Mouse (Mus musculus) spleen, postnatal 4 days (tissue): Measurements from ENCODE around the gene Zfp229.
"Not testable (repeated sequence)": the region's sequence is repeated elsewhere in the genome, so short reads cannot be mapped to it uniquely, and the experiment has no call there.

Source experiments
- DNase-seq, 2 experiments: peaks; one replicate each; pipeline ENCODE4 v3.0.0; 2022; ENCODE audit warnings: low spot score in 2 of 2

The Zfp229 gene

GRCm38 (mm10) chr17:21730495-21730894 is at the start of gene Zfp229:
Gene Zfp229, plus strand, starts transcription at chr17:21730795.
- not testable (repeated sequence) for DNase-seq

GRCm38 (mm10) chr17:21691560-21691959 is 39.0 kb upstream of the Zfp229 start, which contains the start of gene Gm10226:
Gene Gm10226, plus strand, starts transcription at chr17:21691860.
- DNase-seq, result no peak

GRCm38 (mm10) chr17:21693342-21693741 is 37.3 kb upstream of the Zfp229 start:
- DNase-seq, result no peak

- DNase-seq, result no peak
These were observed 34.5 kb upstream of the Zfp229 start for GRCm38 (mm10) chr17:21696073-21696472.

- DNase-seq, result peak; percentile 51 to 60
These were observed 28.0 kb upstream of the Zfp229 start for GRCm38 (mm10) chr17:21702281-21703240.

GRCm38 (mm10) chr17:21703414-21703813 is 27.2 kb upstream of the Zfp229 start:
- no peak for DNase-seq

- DNase-seq, result peak; percentile 67 to 78
These were observed 23.1 kb upstream of the Zfp229 start, which contains the start of gene Zfp760 for GRCm38 (mm10) chr17:21707343-21707996. Gene Zfp760, plus strand, starts transcription at chr17:21707741.

- no peak for DNase-seq
These were observed 22.2 kb upstream of the Zfp229 start for GRCm38 (mm10) chr17:21708401-21708800.

- no peak for DNase-seq
These were observed 2.5 kb downstream of the Zfp229 start for GRCm38 (mm10) chr17:21733049-21733448.

GRCm38 (mm10) chr17:21733529-21734031 is 3.0 kb downstream of the Zfp229 start:
- DNase-seq, result peak; percentile 56 to 83

GRCm38 (mm10) chr17:21752791-21753190 is 22.2 kb downstream of the Zfp229 start:
- DNase-seq, result no peak

GRCm38 (mm10) chr17:21753342-21754208 is 23.0 kb downstream of the Zfp229 start:
- DNase-seq, result no peak

GRCm38 (mm10) chr17:21770336-21770735 is 39.7 kb downstream of the Zfp229 start:
- no peak for DNase-seq

- DNase-seq, result no peak
These were observed 61.7 kb downstream of the Zfp229 start for GRCm38 (mm10) chr17:21792256-21792655.

- DNase-seq, result not testable (repeated sequence)
These were observed 70.8 kb downstream of the Zfp229 start for GRCm38 (mm10) chr17:21801373-21801772.
